Mouse (Mus musculus): ENCODE measurements around the gene Pou5f1. TPM values are rescaled to one million over a fixed set of nuclear protein-coding genes. Genes with fewer than 3 reads are reported as not detected.
A peak's percentile ranks its signal among the peaks of the same experiment; 100 is the strongest.
"Not testable (repeated sequence)": the region's sequence is repeated elsewhere in the genome, so short reads cannot be mapped to it uniquely, and the experiment has no call there.

The Pou5f1 gene
- not detected in 2 replicates for polyA plus RNA-seq (2012; rRNA removed)

DNA sequence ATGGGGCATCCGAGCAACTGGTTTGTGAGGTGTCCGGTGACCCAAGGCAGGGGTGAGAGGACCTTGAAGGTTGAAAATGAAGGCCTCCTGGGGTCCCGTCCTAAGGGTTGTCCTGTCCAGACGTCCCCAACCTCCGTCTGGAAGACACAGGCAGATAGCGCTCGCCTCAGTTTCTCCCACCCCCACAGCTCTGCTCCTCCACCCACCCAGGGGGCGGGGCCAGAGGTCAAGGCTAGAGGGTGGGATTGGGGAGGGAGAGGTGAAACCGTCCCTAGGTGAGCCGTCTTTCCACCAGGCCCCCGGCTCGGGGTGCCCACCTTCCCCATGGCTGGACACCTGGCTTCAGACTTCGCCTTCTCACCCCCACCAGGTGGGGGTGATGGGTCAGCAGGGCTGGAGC lies at the start of gene Pou5f1:
Pou5f1 (plus strand) TSS at position 243 of the 400 bp plus-strand sequence.
- DNase-seq (ENCODE audit: low spot score): no peak

DNA sequence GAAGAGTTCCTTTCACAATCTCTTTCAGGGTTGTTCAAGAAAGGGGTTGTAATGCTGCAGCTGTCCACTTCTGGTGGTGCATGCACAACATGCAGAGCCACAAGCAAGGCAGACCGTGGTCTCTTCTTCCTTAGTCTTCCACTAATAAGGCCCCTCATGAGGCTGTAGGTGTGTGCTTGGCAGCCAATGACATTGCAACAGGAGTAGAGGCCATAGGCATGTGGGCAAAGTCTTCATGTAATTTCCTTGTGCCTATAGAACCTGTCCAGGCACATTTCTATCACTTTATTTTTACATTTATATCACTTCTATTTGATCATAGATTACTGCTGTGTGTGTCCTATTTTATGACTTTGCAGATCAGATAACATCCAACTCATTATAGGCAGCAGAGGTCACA lies 47.6 kb upstream of the Pou5f1 start:
- DNase-seq (ENCODE audit: low spot score): not testable (repeated sequence)

GRCm38 (mm10) chr17:35460513-35461341 lies 45.1 kb upstream of the Pou5f1 start:
- DNase-seq (ENCODE audit: low spot score): not testable (repeated sequence)

- DNase-seq (ENCODE audit: low spot score): not testable (repeated sequence)
Measured at GRCm38 (mm10) chr17:35465651-35466050, 40.2 kb upstream of the Pou5f1 start.

GRCm38 (mm10) chr17:35468936-35469335 lies 36.9 kb upstream of the Pou5f1 start:
- not testable (repeated sequence) for DNase-seq (ENCODE audit: low spot score)

DNA sequence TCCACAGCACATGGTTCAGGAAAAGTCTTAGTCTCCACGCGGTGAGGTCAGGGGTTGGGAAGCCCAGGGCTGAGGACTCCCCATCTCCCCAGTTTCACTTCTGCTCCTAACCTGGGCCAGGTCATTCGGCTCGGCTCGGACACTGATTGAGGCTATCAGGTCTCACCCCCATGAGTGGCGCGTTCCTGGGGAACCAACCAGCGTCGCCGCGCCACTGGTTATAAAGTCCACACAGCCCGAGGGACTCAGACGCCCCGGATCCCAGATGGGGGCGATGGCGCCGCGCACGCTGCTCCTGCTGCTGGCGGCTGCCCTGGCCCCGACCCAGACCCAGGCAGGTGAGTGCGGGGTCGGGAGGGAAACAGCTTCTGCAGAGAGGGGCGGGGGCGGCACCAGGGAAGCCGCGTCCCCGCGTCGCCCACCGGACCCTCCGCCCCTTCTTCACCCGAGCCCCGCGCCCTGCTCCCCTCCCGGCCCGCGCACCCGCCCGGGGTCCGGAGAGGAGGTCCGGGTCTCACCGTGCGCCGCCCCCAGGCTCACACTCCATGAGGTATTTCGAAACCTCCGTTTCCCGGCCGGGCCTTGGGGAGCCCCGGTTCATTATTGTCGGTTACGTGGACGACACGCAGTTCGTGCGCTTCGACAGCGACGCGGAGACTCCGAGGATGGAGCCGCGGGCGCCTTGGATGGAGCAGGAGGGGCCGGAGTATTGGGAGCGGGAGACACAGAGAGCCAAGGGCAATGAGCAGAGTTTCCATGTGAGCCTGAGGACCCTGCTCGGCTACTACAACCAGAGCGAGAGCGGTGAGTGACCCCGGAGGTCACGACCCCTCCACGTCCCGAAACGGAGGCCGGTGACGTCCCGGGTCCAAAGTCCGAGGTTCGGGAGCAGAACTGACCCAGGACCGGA lies 35.7 kb upstream of the Pou5f1 start, which contains the start of gene H2-Q10:
H2-Q10 (plus strand) TSS at position 248 of the 910 bp plus-strand sequence.
- DNase-seq (ENCODE audit: low spot score): no peak

DNA sequence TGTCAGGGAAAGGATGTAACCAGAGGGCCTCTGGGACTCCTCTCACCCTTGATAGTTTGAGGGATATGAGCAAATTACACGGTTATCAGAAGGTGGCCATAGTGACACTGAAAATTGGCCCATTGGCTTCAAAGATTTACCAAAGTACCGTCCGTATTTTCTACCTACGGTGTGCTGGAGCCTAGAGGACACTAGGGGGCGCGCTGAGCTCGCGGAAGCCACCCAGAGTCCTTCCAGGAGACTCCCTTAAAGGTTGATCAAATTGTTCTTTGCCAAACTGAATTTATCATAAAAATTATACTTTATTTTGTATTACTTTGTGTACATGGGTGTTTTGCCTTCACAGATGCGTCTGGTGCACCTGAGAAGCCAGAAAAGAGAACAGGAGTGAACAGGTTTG lies 21.8 kb upstream of the Pou5f1 start:
- peak; percentile 36 for DNase-seq (ENCODE audit: low spot score)

DNA sequence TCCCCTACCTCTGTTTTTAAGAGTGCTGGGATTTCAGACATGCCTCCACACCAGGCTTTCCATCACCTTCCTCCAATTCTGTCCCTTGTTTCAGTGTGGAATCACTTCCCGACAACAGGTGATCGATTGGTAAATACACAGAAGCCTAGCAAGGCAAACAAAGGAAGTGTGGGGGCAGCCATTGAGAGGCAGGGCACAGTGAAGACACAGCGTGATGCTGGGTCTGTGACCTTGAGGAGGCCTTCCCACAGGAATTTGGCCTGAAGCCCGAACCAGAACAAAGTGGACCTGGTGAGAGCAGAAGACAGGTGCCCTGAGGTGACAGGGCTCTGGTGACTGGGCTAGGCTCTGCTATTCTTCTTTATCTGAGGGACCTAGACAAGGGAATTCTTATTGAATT lies 20.1 kb upstream of the Pou5f1 start:
- no peak for DNase-seq (ENCODE audit: low spot score)

GRCm38 (mm10) chr17:35486726-35487125 lies 19.1 kb upstream of the Pou5f1 start:
- no peak for DNase-seq (ENCODE audit: low spot score)

DNA sequence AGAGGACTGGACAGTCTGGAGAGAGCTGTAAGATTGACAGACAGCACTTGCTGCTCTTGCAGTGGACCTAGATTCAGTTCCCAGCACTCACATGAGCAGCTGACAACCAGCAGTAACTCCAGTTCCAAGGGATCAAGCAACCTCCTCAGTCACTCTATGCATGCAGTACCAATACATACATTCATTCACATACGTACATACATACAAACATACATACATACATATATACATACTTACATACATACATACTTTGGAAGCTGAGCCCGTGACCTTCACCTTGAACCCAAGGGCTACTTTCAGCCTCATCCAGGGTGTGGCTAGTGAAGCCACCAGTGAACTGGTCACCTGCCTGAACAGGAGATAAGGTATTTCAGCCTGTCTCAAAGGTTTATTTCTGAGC lies 17.8 kb upstream of the Pou5f1 start:
- DNase-seq (ENCODE audit: low spot score): no peak

DNA sequence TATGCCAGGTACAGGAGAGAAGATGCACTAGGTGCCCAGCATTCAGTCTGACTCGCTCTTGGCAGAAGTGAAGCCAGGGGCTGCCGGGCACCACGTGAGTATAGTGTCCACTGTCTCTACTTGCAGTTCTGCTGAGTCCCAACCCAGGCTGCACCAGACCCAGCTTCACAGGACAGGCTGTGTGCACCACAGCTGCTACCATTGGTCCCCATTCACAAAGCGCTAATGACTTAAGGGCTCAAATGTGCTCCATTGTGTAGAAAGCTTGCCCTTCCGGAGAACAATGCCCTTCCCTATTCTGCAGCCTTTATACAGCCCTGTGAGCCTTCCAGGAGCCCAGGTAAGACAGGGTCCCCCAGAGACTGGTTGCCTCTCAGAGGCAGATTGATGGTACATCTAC lies 15.5 kb upstream of the Pou5f1 start:
- no peak for DNase-seq (ENCODE audit: low spot score)

DNA sequence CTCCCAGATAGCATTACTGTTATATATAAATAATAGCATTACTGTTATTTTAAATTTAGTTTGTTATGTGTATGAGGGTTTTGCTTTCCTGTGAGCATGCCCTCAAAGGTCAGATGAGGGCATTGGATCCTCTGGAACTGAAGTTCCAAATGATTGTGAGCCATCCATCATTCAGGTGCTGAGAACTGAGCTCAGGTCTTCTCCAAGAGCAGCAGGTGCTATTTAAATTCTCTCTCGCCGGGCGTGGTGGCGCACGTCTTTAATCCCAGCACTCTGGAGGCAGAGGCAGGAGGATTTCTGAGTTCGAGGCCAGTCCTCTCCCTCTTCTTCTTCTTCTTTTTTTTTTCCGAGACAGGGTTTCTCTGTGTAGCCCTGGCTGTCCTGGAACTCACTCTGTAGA lies 8.7 kb upstream of the Pou5f1 start:
- no peak for DNase-seq (ENCODE audit: low spot score)

GRCm38 (mm10) chr17:35502226-35502625 lies 3.6 kb upstream of the Pou5f1 start:
- no peak for DNase-seq (ENCODE audit: low spot score)

DNA sequence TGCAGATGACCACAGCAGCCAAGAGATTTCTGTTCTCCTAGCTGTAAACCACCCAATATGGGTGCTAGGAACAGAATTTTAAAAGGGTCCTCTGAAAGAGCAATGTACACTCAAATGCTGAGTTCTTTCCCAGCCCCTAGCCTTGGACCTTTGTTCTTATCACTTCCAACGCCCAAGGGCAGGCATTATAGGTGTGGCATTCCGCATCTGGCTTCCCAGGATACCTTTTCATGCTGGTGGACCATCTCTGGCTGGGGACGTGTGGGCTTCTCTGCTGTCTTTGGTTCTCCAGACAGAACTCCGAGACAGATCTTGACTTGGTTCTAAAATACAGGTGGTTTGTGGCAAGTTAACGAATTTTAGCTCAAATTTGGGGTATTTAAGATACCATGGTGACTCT lies 3.1 kb upstream of the Pou5f1 start:
- no peak for DNase-seq (ENCODE audit: low spot score)

DNA sequence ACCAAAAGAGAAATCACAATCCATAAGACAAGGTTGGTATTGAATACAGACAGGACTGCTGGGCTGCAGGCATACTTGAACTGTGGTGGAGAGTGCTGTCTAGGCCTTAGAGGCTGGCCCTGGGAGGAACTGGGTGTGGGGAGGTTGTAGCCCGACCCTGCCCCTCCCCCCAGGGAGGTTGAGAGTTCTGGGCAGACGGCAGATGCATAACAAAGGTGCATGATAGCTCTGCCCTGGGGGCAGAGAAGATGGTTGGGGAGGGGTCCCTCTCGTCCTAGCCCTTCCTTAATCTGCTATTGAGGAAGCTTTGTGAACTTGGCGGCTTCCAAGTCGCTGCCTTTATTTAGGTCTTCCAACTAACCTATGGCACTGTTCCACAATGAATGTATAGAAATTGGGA lies 2.0 kb upstream of the Pou5f1 start:
- DNase-seq (ENCODE audit: low spot score): no peak

DNA sequence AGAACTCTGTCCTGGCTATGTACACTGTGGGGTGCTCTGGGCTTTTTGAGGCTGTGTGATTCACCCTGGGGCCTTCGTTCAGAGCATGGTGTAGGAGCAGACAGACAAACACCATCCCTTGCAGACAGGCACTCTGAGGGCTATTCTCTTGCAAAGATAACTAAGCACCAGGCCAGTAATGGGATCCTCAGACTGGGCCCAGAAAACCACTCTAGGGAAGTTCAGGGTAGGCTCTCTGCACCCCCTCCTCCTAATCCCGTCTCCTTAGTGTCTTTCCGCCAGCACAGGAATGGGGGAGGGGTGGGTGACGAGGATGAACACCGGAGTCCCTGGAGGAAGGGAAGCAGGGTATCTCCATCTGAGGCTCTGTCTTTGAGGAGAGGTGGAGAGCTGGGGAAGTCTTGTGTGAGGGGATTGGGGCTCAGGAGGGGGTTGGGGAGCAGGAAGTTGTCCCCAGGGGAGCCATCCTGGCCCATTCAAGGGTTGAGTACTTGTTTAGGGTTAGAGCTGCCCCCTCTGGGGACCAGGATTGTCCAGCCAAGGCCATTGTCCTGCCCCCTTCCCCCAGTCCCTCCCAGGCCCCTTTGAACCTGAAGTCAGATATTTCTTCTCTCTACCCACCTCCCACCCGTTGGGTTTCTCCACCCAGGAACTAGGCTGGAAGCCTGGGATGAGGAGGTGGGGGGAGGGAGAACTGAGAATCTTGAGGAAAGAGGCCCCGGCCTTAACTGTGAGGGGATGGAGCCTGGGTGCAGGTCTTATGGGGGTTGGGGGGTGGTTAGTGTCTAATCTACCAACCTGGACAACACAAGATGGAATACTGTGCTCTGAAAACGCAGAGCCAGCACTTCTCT lies 963 bp upstream of the Pou5f1 start:
- no peak for DNase-seq (ENCODE audit: low spot score)

DNA sequence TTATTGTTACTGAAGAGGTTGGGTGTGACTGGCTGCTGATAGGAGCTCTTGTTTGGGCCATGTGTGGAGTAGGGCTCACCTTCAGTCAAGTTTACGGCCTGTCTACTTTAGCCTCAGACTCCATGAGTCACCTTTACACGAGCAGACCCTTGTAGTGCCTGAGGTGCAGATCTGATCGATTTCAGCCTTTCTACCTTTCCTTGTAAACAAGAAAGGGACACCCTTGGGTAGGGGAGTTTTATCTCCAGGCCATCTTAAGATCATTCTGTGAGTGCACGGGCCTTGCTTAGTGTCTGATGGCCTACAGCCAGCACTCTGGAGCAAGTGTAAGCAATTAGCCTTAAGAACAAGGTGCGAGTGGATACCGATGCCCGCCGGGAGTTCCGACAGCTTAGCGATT lies 1.1 kb downstream of the Pou5f1 start:
- no peak for DNase-seq (ENCODE audit: low spot score)

DNA sequence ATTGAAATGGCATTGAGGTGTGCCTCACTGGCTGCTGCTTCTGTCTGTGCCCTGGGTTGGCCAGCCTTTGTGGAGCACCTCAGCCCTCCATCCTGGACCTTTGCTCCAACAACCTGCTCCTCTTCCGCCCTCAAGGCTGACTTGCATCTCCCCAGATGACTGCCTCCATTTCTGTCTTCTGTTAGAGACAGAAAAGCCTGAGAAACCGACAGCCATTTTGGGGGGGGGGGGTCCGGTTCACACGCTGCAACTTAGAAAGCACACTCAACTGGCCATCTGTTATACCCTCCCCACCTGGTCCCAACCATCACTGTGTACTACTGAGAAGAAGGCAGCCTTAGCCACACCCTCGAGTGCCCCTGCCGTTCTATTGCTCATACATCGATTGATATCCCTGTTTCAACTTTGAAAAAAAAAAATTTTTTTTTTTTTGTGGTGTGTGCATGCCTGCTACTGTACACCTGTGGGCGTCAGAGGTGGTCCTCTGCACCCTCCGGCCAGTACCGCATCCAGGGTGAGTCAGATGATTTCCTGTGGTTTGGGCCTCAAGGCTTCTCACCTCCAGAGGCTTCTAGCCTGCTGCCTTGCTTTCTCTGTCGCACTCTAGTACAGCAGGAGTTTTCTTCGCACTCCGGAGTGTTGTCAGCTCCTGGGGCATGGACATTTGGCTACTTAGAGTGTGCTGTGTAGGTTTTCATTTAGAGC lies 1.9 kb downstream of the Pou5f1 start:
- DNase-seq (ENCODE audit: low spot score): no peak

GRCm38 (mm10) chr17:35508279-35508678 lies 2.5 kb downstream of the Pou5f1 start:
- DNase-seq (ENCODE audit: low spot score): not testable (repeated sequence)

GRCm38 (mm10) chr17:35509284-35509683 lies 3.5 kb downstream of the Pou5f1 start:
- no peak for DNase-seq (ENCODE audit: low spot score)

Data from urinary bladder, adult 2 months (tissue).